Mouse (Mus musculus) limb, embryonic 11.5 days (tissue): ENCODE measurements around the gene Trpm3. TPM values are rescaled to one million over a fixed set of nuclear protein-coding genes. Genes with fewer than 3 reads are reported as not detected.

ENCODE experiments used
- ATAC-seq: fragments of 200-750 bp; cut with Nextera tagmentation; 2 replicates; pipeline ENCODE4 v1.8.0; 2017; ENCODE audit warnings: low read depth; ENCODE audit not compliant: insufficient number of reproducible peaks, low FRiP score, low TSS enrichment
- DNase-seq: peaks from one replicate; pipeline ENCODE4 v3.0.0-alpha.2; 2015; ENCODE audit warnings: low spot score
- H3K27ac ChIP-seq: fragments of 300-500 bp; sonication (generic); replicated peaks from 2 replicates; pipeline ENCODE4 v1.5.1; 2014; ENCODE audit warnings: low read depth, mild to moderate bottlenecking, low read length
- H3K27me3 ChIP-seq: fragments of 300-500 bp; sonication (generic); 2 replicates; pipeline ENCODE4 v1.6.1; 2014; ENCODE audit warnings: mild to moderate bottlenecking, low read length, mixed read lengths; ENCODE audit not compliant: control insufficient read depth, insufficient read depth
- H3K36me3 ChIP-seq: fragments of 300-500 bp; sonication (generic); 2 replicates; pipeline ENCODE4 v1.6.1; 2014; ENCODE audit warnings: mild to moderate bottlenecking, low read length, moderate library complexity, mixed read lengths; ENCODE audit not compliant: control insufficient read depth, insufficient read depth
- H3K4me1 ChIP-seq: fragments of 300-500 bp; sonication (generic); 2 replicates; pipeline ENCODE4 v1.6.1; 2014; ENCODE audit warnings: low read length, mixed read lengths; ENCODE audit not compliant: control insufficient read depth, insufficient read depth
- H3K4me2 ChIP-seq: fragments of 300-500 bp; sonication (generic); 2 replicates; pipeline ENCODE4 v1.6.1; 2014; ENCODE audit warnings: low read depth, mild to moderate bottlenecking, moderate library complexity; ENCODE audit not compliant: severe bottlenecking
- H3K4me3 ChIP-seq: fragments of 300-500 bp; sonication (generic); 2 replicates; pipeline ENCODE4 v1.5.1; 2014; ENCODE audit warnings: low read depth, low read length
- H3K9ac ChIP-seq: fragments of 300-500 bp; sonication (generic); 2 replicates; pipeline ENCODE4 v1.6.1; 2014; ENCODE audit warnings: mild to moderate bottlenecking, low read length
- H3K9me3 ChIP-seq: fragments of 300-500 bp; sonication (generic); 2 replicates; pipeline ENCODE4 v1.6.1; 2016; ENCODE audit warnings: low read length; ENCODE audit not compliant: control insufficient read depth
- WGBS: fragments of 180-500 bp; shearing (Covaris S2); extraction: QIAGEN DNeasy Blood & Tissue Kit; methylation state at CpG from one replicate; pipeline ENCODE4 v1.1.7; 2014; 5-methylcytosine and 5-hydroxymethylcytosine counted together
- polyA plus RNA-seq: library from polyadenylated mRNA; unstranded; fragments of >200 nt; fragmentation: Nextera tagmentation; extraction: Ambion mirVana; gene quantifications from 2 replicates; pipeline ENCODE4 v1.2.1, GENCODE M21; 2014

Gene Trpm3
- polyA plus RNA-seq, 1 experiment from 2014 or later, result 1.7 TPM

GRCm38 (mm10) chr19:22642124-22642523 lies 503.3 kb downstream of the Trpm3 start:
- Histone ChIP-seq H3K4me2 (no peak overlapping the region), H3K27ac (no peak overlapping the region), H3K4me3 (no peak overlapping the region), H3K27me3 (no peaks in the 10 kb centered on the region), H3K4me1 (no peaks in the 10 kb centered on the region), H3K36me3 (no peaks in the 10 kb centered on the region), H3K9ac (no peak overlapping the region), H3K9me3 (no peaks in the 10 kb centered on the region)
- no peak for DNase-seq
- ATAC-seq, result no peak
- WGBS, result 83% methylated on average over 2 of the region's 2 CpGs

GRCm38 (mm10) chr19:22656466-22657215 lies 517.8 kb downstream of the Trpm3 start:
- no peak overlapping the region for H3K4me3 ChIP-seq
- H3K36me3 ChIP-seq, result no peaks in the 10 kb centered on the region
- no peaks in the 10 kb centered on the region for H3K4me1 ChIP-seq
- no peak overlapping the region for H3K4me2 ChIP-seq
- H3K9me3 ChIP-seq, result no peaks in the 10 kb centered on the region
- WGBS, result 85% methylated on average over 14 of the region's 14 CpGs
- ATAC-seq (no peak), DNase-seq (no peak)
- H3K27ac ChIP-seq, result no peak overlapping the region
- H3K9ac ChIP-seq, result no peak overlapping the region
- no peaks in the 10 kb centered on the region for H3K27me3 ChIP-seq

- no peak for ATAC-seq
Measured at GRCm38 (mm10) chr19:22657251-22657650, 518.4 kb downstream of the Trpm3 start.

GRCm38 (mm10) chr19:22665401-22665800 lies 526.6 kb downstream of the Trpm3 start:
- Histone ChIP-seq H3K36me3 (no peaks in the 10 kb centered on the region), H3K9me3 (no peaks in the 10 kb centered on the region), H3K27ac (no peak overlapping the region), H3K4me1 (no peaks in the 10 kb centered on the region), H3K27me3 (no peaks in the 10 kb centered on the region), H3K9ac (no peak overlapping the region), H3K4me2 (no peak overlapping the region), H3K4me3 (no peak overlapping the region)
- DNase-seq (no peak), ATAC-seq (no peak)
- WGBS, result 88% methylated on average over 4 of the region's 4 CpGs

More at GRCm38 (mm10) chr19:22657251-22657650, 518.4 kb downstream of the Trpm3 start:
- no peak overlapping the region for H3K4me2 ChIP-seq
- H3K9me3 ChIP-seq, result no peaks in the 10 kb centered on the region
- no peaks in the 10 kb centered on the region for H3K36me3 ChIP-seq
- H3K27ac ChIP-seq, result no peak overlapping the region
- no peaks in the 10 kb centered on the region for H3K27me3 ChIP-seq
- 41% methylated on average over 4 of the region's 4 CpGs for WGBS
- no peaks in the 10 kb centered on the region for H3K4me1 ChIP-seq
- no peak overlapping the region for H3K9ac ChIP-seq
- H3K4me3 ChIP-seq, result no peak overlapping the region
- DNase-seq, result no peak

- H3K36me3 ChIP-seq, result no peaks in the 10 kb centered on the region
- DNase-seq, result no peak
- H3K4me3 ChIP-seq, result no peak overlapping the region
- no peaks in the 10 kb centered on the region for H3K27me3 ChIP-seq
- H3K27ac ChIP-seq, result no peak overlapping the region
- ATAC-seq, result no peak
- no peaks in the 10 kb centered on the region for H3K9me3 ChIP-seq
- H3K9ac ChIP-seq, result no peak overlapping the region
- 91% methylated on average over 8 of the region's 8 CpGs for WGBS
- H3K4me2 ChIP-seq, result no peak overlapping the region
- H3K4me1 ChIP-seq, result no peaks in the 10 kb centered on the region
Measured at GRCm38 (mm10) chr19:22670222-22670621, 531.4 kb downstream of the Trpm3 start.

- H3K27ac ChIP-seq, result no peak overlapping the region
- H3K4me2 ChIP-seq, result no peak overlapping the region
- H3K27me3 ChIP-seq, result no peaks in the 10 kb centered on the region
- 87% methylated on average over 3 of the region's 3 CpGs for WGBS
- H3K4me3 ChIP-seq, result no peak overlapping the region
- no peak overlapping the region for H3K9ac ChIP-seq
- H3K4me1 ChIP-seq, result no peaks in the 10 kb centered on the region
- H3K36me3 ChIP-seq, result no peaks in the 10 kb centered on the region
- DNase-seq (no peak), ATAC-seq (no peak)
- no peaks in the 10 kb centered on the region for H3K9me3 ChIP-seq
Measured at GRCm38 (mm10) chr19:22672892-22673291, 534.0 kb downstream of the Trpm3 start.

GRCm38 (mm10) chr19:22676206-22676605 lies 537.4 kb downstream of the Trpm3 start:
- H3K9ac ChIP-seq, result no peak overlapping the region
- H3K9me3 ChIP-seq, result no peaks in the 10 kb centered on the region
- 85% methylated on average over 4 of the region's 4 CpGs for WGBS
- no peak overlapping the region for H3K4me3 ChIP-seq
- H3K27me3 ChIP-seq, result no peaks in the 10 kb centered on the region
- H3K36me3 ChIP-seq, result no peaks in the 10 kb centered on the region
- H3K4me2 ChIP-seq, result no peak overlapping the region
- no peak for ATAC-seq
- no peak overlapping the region for H3K27ac ChIP-seq
- H3K4me1 ChIP-seq, result no peaks in the 10 kb centered on the region
- DNase-seq, result no peak

GRCm38 (mm10) chr19:22682238-22682637 lies 543.4 kb downstream of the Trpm3 start:
- DNase-seq (no peak), ATAC-seq (0 out of 2 replicates have a peak, but pooled peaks have one; percentile 35)
- no peak overlapping the region for H3K4me2 ChIP-seq
- no peak overlapping the region for H3K9ac ChIP-seq
- H3K27ac ChIP-seq, result no peak overlapping the region
- no peak overlapping the region for H3K4me3 ChIP-seq
- H3K27me3 ChIP-seq, result no peaks in the 10 kb centered on the region
- 54% methylated on average over 6 of the region's 6 CpGs for WGBS
- H3K9me3 ChIP-seq, result no peaks in the 10 kb centered on the region
- no peaks in the 10 kb centered on the region for H3K36me3 ChIP-seq
- H3K4me1 ChIP-seq, result no peaks in the 10 kb centered on the region

- no peak for DNase-seq
- WGBS, result 87% methylated on average over 5 of the region's 5 CpGs
- ATAC-seq, result no peak
- Histone ChIP-seq H3K27me3 (no peaks in the 10 kb centered on the region), H3K27ac (no peak overlapping the region), H3K9ac (no peak overlapping the region), H3K4me1 (peaks cover 4% of the 10 kb centered on the region; the same call in 1 of the 2 replicates), H3K4me3 (no peak overlapping the region), H3K4me2 (no peak overlapping the region), H3K36me3 (no peaks in the 10 kb centered on the region), H3K9me3 (no peaks in the 10 kb centered on the region)
Measured at GRCm38 (mm10) chr19:22691995-22692394, 553.1 kb downstream of the Trpm3 start.
